Mouse (Mus musculus) hindbrain, embryonic 16.5 days (tissue): ENCODE measurements around the gene Ddt. TPM values are rescaled to one million over a fixed set of nuclear protein-coding genes. Genes with fewer than 3 reads are reported as not detected.
A peak's percentile ranks its signal among the peaks of the same experiment; 100 is the strongest.

Source experiments
- ATAC-seq: fragments of 200-750 bp; cut with Nextera tagmentation; 2 replicates; pipeline ENCODE4 v1.8.0; 2017; ENCODE audit warnings: moderate TSS enrichment, moderate library complexity
- H3K27ac ChIP-seq: fragments of 300-500 bp; sonication (generic); 2 replicates; pipeline ENCODE4 v1.5.1; 2014; ENCODE audit warnings: low read depth, mild to moderate bottlenecking, control low read depth, low read length, moderate library complexity
- H3K27me3 ChIP-seq: fragments of 300-500 bp; sonication (generic); replicated peaks from 2 replicates; pipeline ENCODE4 v1.6.1; 2014; ENCODE audit warnings: low read length; ENCODE audit not compliant: control insufficient read depth, insufficient read depth
- H3K36me3 ChIP-seq: fragments of 300-500 bp; sonication (generic); 2 replicates; pipeline ENCODE4 v1.6.1; 2014; ENCODE audit warnings: mild to moderate bottlenecking, low read length, moderate library complexity, mixed read lengths; ENCODE audit not compliant: control insufficient read depth, insufficient read depth
- H3K4me1 ChIP-seq: fragments of 300-500 bp; sonication (generic); 2 replicates; pipeline ENCODE4 v1.6.1; 2014; ENCODE audit warnings: low read depth, low read length; ENCODE audit not compliant: control insufficient read depth, insufficient read depth
- H3K4me2 ChIP-seq: fragments of 300-500 bp; sonication (generic); 2 replicates; pipeline ENCODE4 v1.6.1; 2014; ENCODE audit warnings: mild to moderate bottlenecking, low read length, control low read depth, moderate library complexity
- H3K4me3 ChIP-seq: fragments of 300-500 bp; sonication (generic); 2 replicates; pipeline ENCODE4 v1.5.1; 2014; ENCODE audit warnings: mild to moderate bottlenecking, low read length, control low read depth, moderate library complexity
- H3K9ac ChIP-seq: fragments of 300-500 bp; sonication (generic); 2 replicates; pipeline ENCODE4 v1.6.1; 2014; ENCODE audit warnings: low read depth, mild to moderate bottlenecking, control low read depth, low read length, moderate library complexity
- H3K9me3 ChIP-seq: fragments of 300-500 bp; sonication (generic); 2 replicates; pipeline ENCODE4 v1.6.1; 2014; ENCODE audit warnings: mild to moderate bottlenecking, low read length, moderate library complexity; ENCODE audit not compliant: control insufficient read depth
- WGBS: fragments of 180-500 bp; shearing (Covaris S2); extraction: QIAGEN DNeasy Blood & Tissue Kit; methylation state at CpG from one replicate; pipeline ENCODE4 v1.1.7; 2014; 5-methylcytosine and 5-hydroxymethylcytosine counted together
- polyA plus RNA-seq: library from polyadenylated mRNA; unstranded; fragments of >200 nt; fragmentation: Nextera tagmentation; extraction: Ambion mirVana; gene quantifications from 2 replicates; pipeline ENCODE4 v1.2.1, GENCODE M21; 2015

The Ddt gene
- polyA plus RNA-seq, result 73.5 and 89.1 TPM in 2 replicates

DNA sequence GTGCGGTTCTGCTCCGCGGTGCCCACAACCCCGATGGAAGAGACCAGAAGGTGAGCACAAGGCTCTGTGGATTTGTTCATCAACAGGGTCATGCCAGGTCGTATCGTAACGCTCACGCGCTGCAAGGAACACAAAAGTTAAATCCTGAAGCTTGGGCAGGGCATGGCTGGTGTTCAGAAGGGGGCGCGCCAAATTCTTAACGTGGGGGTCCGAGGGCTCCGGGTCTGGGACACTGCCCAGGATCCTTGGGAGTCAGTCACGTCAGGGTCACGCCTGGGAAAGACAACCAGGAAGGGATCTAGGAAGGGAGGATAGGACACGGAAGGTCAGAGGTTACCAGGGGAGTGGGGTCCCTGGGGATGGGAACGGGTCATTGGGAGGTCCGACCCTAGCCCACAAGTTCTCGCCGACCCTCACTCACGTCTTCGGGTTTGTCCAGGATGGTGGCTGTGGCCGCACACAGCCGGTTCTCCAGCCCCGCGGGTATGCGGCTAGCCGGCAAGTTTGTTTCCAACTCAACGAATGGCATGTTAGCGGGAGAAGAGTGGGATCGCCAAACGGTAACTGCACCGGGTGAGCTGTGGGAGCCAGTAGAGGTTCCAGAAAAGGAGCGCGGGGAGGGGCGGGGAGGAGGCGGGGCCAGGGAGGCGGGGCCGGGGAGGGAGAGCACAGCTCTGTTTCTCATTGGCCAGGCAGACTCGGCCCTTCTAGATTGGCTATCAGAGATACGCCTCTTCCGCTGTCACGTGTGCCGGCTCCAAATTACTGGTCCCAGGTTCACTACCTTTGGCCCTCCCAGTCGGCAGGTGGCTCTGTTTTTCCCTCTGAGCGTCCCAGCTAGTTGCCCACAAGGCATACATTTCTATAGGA lies at the start of gene Ddt:
Gene Ddt, minus strand, starts transcription at position 620 of the 870 bp plus-strand sequence.
- Histone ChIP-seq H3K36me3 (no peaks in the 10 kb centered on the region), H3K9me3 (no peaks in the 10 kb centered on the region), H3K27ac (peak within 1 kb of the TSS; percentile 58; the same call in 1 of the 2 replicates), H3K27me3 (no peaks in the 10 kb centered on the region), H3K9ac (peak within 1 kb of the TSS; percentile 76), H3K4me1 (peaks cover 7% of the 10 kb centered on the region), H3K4me3 (peak within 1 kb of the TSS; percentile 70), H3K4me2 (peak within 1 kb of the TSS; percentile 98)
- ATAC-seq, result peak; percentile 98
- under 1% methylated on average over 46 of the region's 47 CpGs for WGBS

DNA sequence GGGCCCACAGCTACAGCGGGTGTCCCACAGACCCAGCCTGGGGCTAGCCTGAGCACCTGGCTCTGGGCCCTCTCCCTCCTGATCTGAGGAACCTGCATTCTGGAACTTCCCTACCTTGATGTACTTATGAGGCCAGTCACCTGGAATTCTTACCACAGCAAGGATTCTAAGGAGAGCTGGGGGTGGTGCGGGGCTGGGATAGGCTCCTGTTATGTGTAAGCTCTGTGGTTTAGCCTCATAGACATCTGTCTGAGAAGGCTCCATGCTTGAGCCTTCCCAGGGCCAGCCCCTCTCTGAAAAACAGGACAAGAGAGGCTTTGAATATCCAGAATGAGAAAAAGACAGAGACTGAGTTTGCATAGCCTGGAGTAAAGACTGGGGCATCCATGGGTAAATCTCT lies 49.2 kb upstream of the Ddt start, which contains the start of gene Gstt4:
Gene Gstt4, minus strand, starts transcription at position 101 of the 400 bp plus-strand sequence.
- Histone ChIP-seq H3K27me3 (no peaks in the 10 kb centered on the region), H3K36me3 (no peaks in the 10 kb centered on the region), H3K4me2 (no peak within 1 kb of the TSS), H3K4me1 (no peaks in the 10 kb centered on the region), H3K9me3 (no peaks in the 10 kb centered on the region), H3K27ac (no peak within 1 kb of the TSS), H3K4me3 (no peak within 1 kb of the TSS), H3K9ac (no peak within 1 kb of the TSS)
- WGBS, result 93% methylated on average over 2 of the region's 2 CpGs
- no peak for ATAC-seq

DNA sequence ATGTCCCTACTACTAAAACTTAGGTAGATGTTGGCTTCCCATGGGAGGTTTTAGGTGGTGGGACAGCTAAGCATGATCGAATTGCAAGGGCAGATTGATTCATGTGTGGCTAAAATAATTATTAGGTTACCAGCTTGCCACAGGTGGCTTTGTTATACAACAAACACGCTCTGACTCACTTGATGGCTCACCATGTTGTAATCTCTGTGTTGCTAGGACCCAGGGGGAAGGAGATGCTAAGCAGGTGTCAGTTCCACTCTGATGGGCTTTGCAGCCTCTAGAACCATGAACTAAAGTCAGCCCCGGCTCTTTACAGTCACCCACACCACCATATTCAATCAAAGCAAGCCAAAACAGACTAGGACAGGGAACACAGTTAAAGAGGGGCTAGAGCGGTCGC lies 46.7 kb upstream of the Ddt start:
- ATAC-seq, result no peak
- no peak overlapping the region for H3K9ac ChIP-seq
- H3K9me3 ChIP-seq, result no peaks in the 10 kb centered on the region
- no peak overlapping the region for H3K27ac ChIP-seq
- no peaks in the 10 kb centered on the region for H3K4me1 ChIP-seq
- WGBS, result 86% methylated on average over 5 of the region's 5 CpGs
- no peak overlapping the region for H3K4me2 ChIP-seq
- H3K36me3 ChIP-seq, result no peaks in the 10 kb centered on the region
- no peaks in the 10 kb centered on the region for H3K27me3 ChIP-seq
- H3K4me3 ChIP-seq, result no peak overlapping the region

DNA sequence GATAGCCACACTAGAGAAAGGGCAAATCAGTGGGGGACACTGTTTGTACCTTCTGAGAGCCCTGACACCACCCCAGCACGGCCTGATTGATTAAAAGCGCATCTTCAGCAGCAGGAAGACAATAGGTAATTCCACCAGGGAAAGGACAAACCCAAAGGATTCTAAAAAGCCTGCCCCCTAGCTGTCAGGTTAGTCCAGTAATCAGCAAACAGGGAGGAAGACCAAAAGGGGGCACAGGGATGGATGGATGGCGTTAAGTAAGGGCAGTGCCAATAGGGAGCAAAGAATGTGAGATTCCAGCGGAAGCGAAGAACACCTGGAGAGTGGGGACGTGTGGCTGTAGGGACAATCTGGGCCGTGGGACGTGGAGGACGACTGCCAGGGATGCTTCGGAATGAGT lies 45.4 kb upstream of the Ddt start:
- H3K36me3 ChIP-seq, result no peaks in the 10 kb centered on the region
- H3K4me3 ChIP-seq, result no peak overlapping the region
- WGBS, result 70% methylated on average over 10 of the region's 10 CpGs
- H3K4me2 ChIP-seq, result no peak overlapping the region
- no peak overlapping the region for H3K9ac ChIP-seq
- no peaks in the 10 kb centered on the region for H3K27me3 ChIP-seq
- no peak overlapping the region for H3K27ac ChIP-seq
- no peaks in the 10 kb centered on the region for H3K9me3 ChIP-seq
- no peaks in the 10 kb centered on the region for H3K4me1 ChIP-seq
- no peak for ATAC-seq

DNA sequence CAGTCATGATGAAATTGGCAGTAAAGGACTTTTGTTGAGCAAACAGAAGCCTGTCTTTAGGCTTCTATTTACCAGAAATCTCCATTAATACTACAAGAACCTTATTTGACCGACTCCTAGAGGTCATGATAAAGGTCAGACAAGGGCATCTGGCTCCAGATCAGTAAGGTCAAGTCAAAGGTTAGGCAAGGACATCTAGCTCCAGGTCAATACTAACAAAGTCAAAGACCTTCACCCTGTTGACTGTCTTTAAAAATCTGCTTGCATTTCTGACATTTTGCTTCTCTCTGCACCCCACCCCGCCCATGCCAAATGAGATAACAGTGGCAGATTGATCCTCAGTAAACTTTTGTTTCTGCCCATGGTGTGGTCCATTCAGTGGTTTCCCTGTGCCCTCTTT lies 31.0 kb upstream of the Ddt start:
- H3K4me2 ChIP-seq, result no peak overlapping the region
- H3K9me3 ChIP-seq, result no peaks in the 10 kb centered on the region; the same call in 1 of the 2 replicates
- H3K9ac ChIP-seq, result no peak overlapping the region
- no peaks in the 10 kb centered on the region for H3K4me1 ChIP-seq
- H3K27ac ChIP-seq, result no peak overlapping the region
- no peaks in the 10 kb centered on the region for H3K36me3 ChIP-seq
- WGBS, result 68% methylated on average over 2 of the region's 2 CpGs
- ATAC-seq, result no peak
- H3K27me3 ChIP-seq, result no peaks in the 10 kb centered on the region
- no peak overlapping the region for H3K4me3 ChIP-seq

DNA sequence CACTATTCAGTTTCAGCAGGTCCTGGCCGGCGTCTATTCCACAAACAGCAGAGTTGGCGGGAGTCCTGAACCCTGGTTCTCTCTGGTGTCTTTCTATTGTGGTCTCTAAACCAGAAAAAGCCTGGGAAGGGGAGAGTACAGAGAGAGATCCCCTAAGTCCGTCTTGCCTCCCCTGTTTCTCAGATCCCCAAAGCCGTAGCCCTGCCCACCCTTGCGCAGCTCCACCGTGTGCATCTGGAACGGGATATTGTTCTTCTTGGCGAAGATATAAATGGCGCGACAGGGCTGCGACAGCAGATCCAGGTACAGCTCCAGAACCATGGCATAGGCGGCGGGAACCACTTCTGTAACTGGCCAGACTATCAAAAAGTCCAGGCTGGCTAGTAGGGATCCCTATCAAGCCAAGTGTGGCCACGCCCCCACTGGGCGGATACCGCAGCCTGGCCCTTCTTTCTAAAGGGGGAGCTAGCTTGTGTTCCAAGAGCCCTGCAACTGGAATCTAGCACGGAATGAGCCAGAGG lies 25.0 kb upstream of the Ddt start, which contains the start of gene Gstt1:
Gene Gstt1, minus strand, starts transcription at position 409 of the 521 bp plus-strand sequence.
- peak; percentile 68 for ATAC-seq
- Histone ChIP-seq H3K36me3 (no peaks in the 10 kb centered on the region), H3K9me3 (no peaks in the 10 kb centered on the region), H3K27me3 (no peaks in the 10 kb centered on the region), H3K27ac (peak within 1 kb of the TSS; percentile 25; the same call in 1 of the 2 replicates), H3K4me1 (peaks cover 6% of the 10 kb centered on the region), H3K4me2 (peak within 1 kb of the TSS; percentile 76), H3K4me3 (peak within 1 kb of the TSS; percentile 41), H3K9ac (peak within 1 kb of the TSS; percentile 63)
- WGBS, result under 1% methylated on average over 18 of the region's 18 CpGs

DNA sequence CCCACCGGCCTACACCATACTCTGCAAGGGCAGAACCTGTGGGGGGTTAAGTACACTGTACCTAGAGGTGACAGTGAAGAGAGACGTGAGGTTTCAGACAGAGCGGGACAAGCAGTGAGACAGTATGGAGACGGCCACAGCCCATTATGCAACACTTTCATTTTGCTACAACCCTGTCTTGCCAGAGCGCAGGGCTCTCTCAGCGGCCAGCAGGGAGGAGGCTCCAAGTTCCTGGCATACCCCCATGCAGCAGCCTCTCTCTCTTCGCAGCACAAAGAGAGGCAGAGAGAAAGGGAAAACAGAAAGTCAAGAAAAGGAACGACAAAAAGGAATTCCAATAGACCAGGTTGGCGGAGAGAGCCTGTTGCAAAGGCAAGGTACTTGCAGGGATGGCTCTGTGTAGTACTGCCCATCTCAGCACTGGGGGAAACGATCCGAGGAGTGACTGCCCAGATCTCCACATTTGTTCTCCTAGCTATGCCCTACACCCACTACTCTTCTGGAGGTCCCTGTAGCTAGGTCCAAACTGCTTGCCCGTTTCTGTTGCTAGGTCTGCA lies 24.5 kb upstream of the Ddt start:
- peaks cover 6% of the 10 kb centered on the region for H3K4me1 ChIP-seq
- H3K4me3 ChIP-seq, result peak overlapping the region; percentile 41
- ATAC-seq, result peak; percentile 78
- no peaks in the 10 kb centered on the region for H3K9me3 ChIP-seq
- H3K27ac ChIP-seq, result peak overlapping the region; percentile 25; the same call in 1 of the 2 replicates
- H3K9ac ChIP-seq, result peak overlapping the region; percentile 63
- H3K4me2 ChIP-seq, result peak overlapping the region; percentile 76
- WGBS, result 4% methylated on average over 12 of the region's 12 CpGs
- H3K36me3 ChIP-seq, result no peaks in the 10 kb centered on the region
- H3K27me3 ChIP-seq, result no peaks in the 10 kb centered on the region

DNA sequence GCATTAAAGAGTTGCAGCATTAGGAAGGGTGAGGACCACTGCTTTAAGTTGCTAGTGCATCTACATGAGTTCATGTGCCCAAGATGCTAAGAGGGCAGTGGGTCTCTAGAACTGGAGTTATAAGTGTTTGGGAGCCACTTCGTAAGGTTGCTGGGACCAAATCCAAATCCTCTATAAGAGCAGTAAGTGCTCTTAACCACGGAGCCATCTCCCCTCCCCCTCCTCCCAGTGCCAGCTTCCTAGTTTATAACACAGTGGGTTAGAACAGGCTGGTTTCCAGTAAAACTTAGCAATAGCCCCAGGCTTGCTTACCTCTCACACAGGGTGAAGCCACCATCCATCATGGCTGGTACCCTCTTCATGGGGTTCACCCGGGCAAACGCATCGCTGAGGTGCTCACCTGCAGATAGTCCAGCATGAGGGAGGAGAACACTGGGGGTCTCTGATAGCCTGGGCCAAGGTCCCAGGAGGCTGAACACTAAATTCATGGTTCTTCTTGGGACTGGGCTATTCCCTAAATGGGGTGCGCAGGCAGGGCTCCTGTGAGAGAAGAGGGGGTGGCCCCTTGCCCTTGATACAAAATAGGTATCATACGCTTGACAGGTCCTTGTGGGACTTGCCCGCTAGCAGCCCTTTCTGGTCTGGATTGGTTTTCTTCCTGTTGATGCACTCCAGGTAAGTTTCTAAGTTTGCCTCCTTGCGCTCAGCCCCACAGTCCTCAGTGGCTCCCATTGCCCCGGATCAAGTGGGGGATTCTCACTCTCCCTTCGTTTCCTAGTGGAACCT lies 23.7 kb upstream of the Ddt start:
- H3K9me3 ChIP-seq, result no peaks in the 10 kb centered on the region
- WGBS, result 44% methylated on average over 11 of the region's 11 CpGs
- H3K4me2 ChIP-seq, result peak overlapping the region; percentile 76
- no peaks in the 10 kb centered on the region for H3K27me3 ChIP-seq
- peak overlapping the region; percentile 41 for H3K4me3 ChIP-seq
- no peaks in the 10 kb centered on the region for H3K36me3 ChIP-seq
- peaks cover 6% of the 10 kb centered on the region for H3K4me1 ChIP-seq
- H3K27ac ChIP-seq, result no peak overlapping the region
- peak; percentile 5; the same call in 1 of the 2 replicates for ATAC-seq
- no peak overlapping the region; the same call in 1 of the 2 replicates for H3K9ac ChIP-seq
